Mouse (Mus musculus) heart, embryonic 14.5 days (tissue): ENCODE measurements around the gene Ly6g6f. TPM values are rescaled to one million over a fixed set of nuclear protein-coding genes. Genes with fewer than 3 reads are reported as not detected.

Experiments used
- ATAC-seq: fragments of 200-750 bp; cut with Nextera tagmentation; 2 replicates; pipeline ENCODE4 v1.8.0; 2017; ENCODE audit warnings: low read depth, moderate TSS enrichment; ENCODE audit not compliant: insufficient number of reproducible peaks, insufficient read depth, low FRiP score
- H3K27ac ChIP-seq, 2 experiments: fragments of 200-500 bp in 1 of 2; fragments of 300-500 bp in 1 of 2; sonication (generic) in 1 of 2; replicated peaks in 1 of 2; 2 replicates each; pipeline ENCODE4 v1.5.1; 2012 to 2014; ENCODE audit warnings: low read depth in 2 of 2, low read length in 2 of 2, control low read depth in 1 of 2, mild to moderate bottlenecking in 1 of 2, mixed read lengths in 1 of 2; ENCODE audit not compliant: control insufficient read depth in 1 of 2, insufficient read depth in 1 of 2
- H3K27me3 ChIP-seq: fragments of 300-500 bp; sonication (generic); 2 replicates; pipeline ENCODE4 v1.6.1; 2014; ENCODE audit warnings: mild to moderate bottlenecking, low read length, control low read depth; ENCODE audit not compliant: control insufficient read depth, insufficient read depth
- H3K36me3 ChIP-seq: fragments of 300-500 bp; sonication (generic); 2 replicates; pipeline ENCODE4 v1.6.1; 2014; ENCODE audit warnings: mild to moderate bottlenecking, control low read depth, low read length, mixed read lengths; ENCODE audit not compliant: control insufficient read depth, insufficient read depth
- H3K4me1 ChIP-seq, 2 experiments: fragments of 200-500 bp in 1 of 2; fragments of 300-500 bp in 1 of 2; sonication (generic) in 1 of 2; 2 replicates each; pipeline ENCODE4 v1.6.1; 2012 to 2014; ENCODE audit warnings: low read length in 2 of 2, control low read depth in 1 of 2, mixed read lengths in 1 of 2; ENCODE audit not compliant: control insufficient read depth in 2 of 2, insufficient read depth in 2 of 2
- H3K4me2 ChIP-seq: fragments of 300-500 bp; sonication (generic); 2 replicates; pipeline ENCODE4 v1.6.1; 2014; ENCODE audit warnings: mild to moderate bottlenecking, low read length
- H3K4me3 ChIP-seq, 2 experiments: fragments of 200-500 bp in 1 of 2; fragments of 300-500 bp in 1 of 2; sonication (generic) in 1 of 2; 2 replicates each; pipeline ENCODE4 v1.5.1; 2012 to 2014; ENCODE audit warnings: low read length in 2 of 2, mild to moderate bottlenecking in 2 of 2, control low read depth in 1 of 2, low read depth in 1 of 2, moderate library complexity in 1 of 2; ENCODE audit not compliant: control insufficient read depth in 1 of 2, insufficient read depth in 1 of 2
- H3K9ac ChIP-seq: fragments of 300-500 bp; sonication (generic); 2 replicates; pipeline ENCODE4 v1.6.1; 2014; ENCODE audit warnings: mild to moderate bottlenecking, low read length
- H3K9me3 ChIP-seq: fragments of 300-500 bp; sonication (generic); 2 replicates; pipeline ENCODE4 v1.6.1; 2016; ENCODE audit warnings: low read length, control low read depth; ENCODE audit not compliant: control insufficient read depth
- WGBS: fragments of 180-500 bp; shearing (Covaris S2); extraction: QIAGEN DNeasy Blood & Tissue Kit; methylation state at CpG from one replicate; pipeline ENCODE4 v1.1.7; 2014; 5-methylcytosine and 5-hydroxymethylcytosine counted together
- polyA plus RNA-seq: library from polyadenylated mRNA; unstranded; fragments of >200 nt; fragmentation: Nextera tagmentation; extraction: Ambion mirVana; gene quantifications from 2 replicates; pipeline ENCODE4 v1.2.1, GENCODE M21; 2014

Ly6g6f gene
- polyA plus RNA-seq, 1 experiment from 2014 or later = not detected

- H3K4me1 ChIP-seq = peaks cover 3 to 11% of the 10 kb centered on the region in 2 experiments; a peak in 2 of 4 replicates
- H3K27me3 ChIP-seq = no peaks in the 10 kb centered on the region
- WGBS = 62% methylated on average over 8 of the region's 8 CpGs
- no peak for ATAC-seq
- no peak overlapping the region for H3K4me3 ChIP-seq
- H3K27ac ChIP-seq = no peak overlapping the region
- no peaks in the 10 kb centered on the region for H3K36me3 ChIP-seq
- H3K9me3 ChIP-seq = no peaks in the 10 kb centered on the region
- no peak overlapping the region for H3K4me2 ChIP-seq
- H3K9ac ChIP-seq = no peak overlapping the region
Measured at GRCm38 (mm10) chr17:35032323-35032870, 53.0 kb downstream of the Ly6g6f start.

- ATAC-seq = no peak
Measured at GRCm38 (mm10) chr17:35031880-35032279, 53.5 kb downstream of the Ly6g6f start.

GRCm38 (mm10) chr17:35031272-35031671, 54.1 kb downstream of the Ly6g6f start:
- Histone ChIP-seq H3K27me3 (no peaks in the 10 kb centered on the region), H3K4me2 (no peak overlapping the region), H3K27ac (no peak overlapping the region), H3K9me3 (no peaks in the 10 kb centered on the region), H3K4me1 (peaks cover 6 to 14% of the 10 kb centered on the region in 2 experiments; a peak in 2 of 4 replicates), H3K9ac (no peak overlapping the region), H3K36me3 (no peaks in the 10 kb centered on the region), H3K4me3 (no peak overlapping the region)
- WGBS = 87% methylated on average over 11 of the region's 11 CpGs
- no peak for ATAC-seq

More at GRCm38 (mm10) chr17:35031880-35032279, 53.5 kb downstream of the Ly6g6f start:
- H3K27ac ChIP-seq = no peak overlapping the region
- H3K36me3 ChIP-seq = no peaks in the 10 kb centered on the region
- H3K9me3 ChIP-seq = no peaks in the 10 kb centered on the region
- H3K27me3 ChIP-seq = no peaks in the 10 kb centered on the region
- no peak overlapping the region for H3K9ac ChIP-seq
- WGBS = 77% methylated on average over 7 of the region's 7 CpGs
- H3K4me3 ChIP-seq = no peak overlapping the region
- peaks cover 6 to 14% of the 10 kb centered on the region in 2 experiments; a peak in 2 of 4 replicates for H3K4me1 ChIP-seq
- no peak overlapping the region for H3K4me2 ChIP-seq

Other genes with a start within 250 kb of the Ly6g6f start
- 17.1 and 18.4 TPM in 2 replicates for gene Stk19, start 248.7 kb downstream of the Ly6g6f start, polyA plus RNA-seq
- 26.6 and 33.1 TPM in 2 replicates for gene Dxo, start 248.6 kb downstream of the Ly6g6f start, polyA plus RNA-seq
- gene Skiv2l, start 235.4 kb downstream of the Ly6g6f start, polyA plus RNA-seq = 22.4 and 23.0 TPM in 2 replicates
- gene Nelfe, start 235.2 kb downstream of the Ly6g6f start, polyA plus RNA-seq = 65.7 and 65.8 TPM in 2 replicates
- 1.2 and 2.7 TPM in 2 replicates for gene Cfb, start 223.1 kb downstream of the Ly6g6f start, polyA plus RNA-seq
- 0.38 and 0.53 TPM in 2 replicates for gene Zbtb12, start 206.1 kb downstream of the Ly6g6f start, polyA plus RNA-seq
- not detected in 2 replicates for gene Gm20547, start 203.6 kb downstream of the Ly6g6f start, polyA plus RNA-seq
- 1.0 and 1.2 TPM in 2 replicates for gene C2, start 187.3 kb downstream of the Ly6g6f start, polyA plus RNA-seq
- 31.4 and 35.2 TPM in 2 replicates for gene Ehmt2, start 187.1 kb downstream of the Ly6g6f start, polyA plus RNA-seq
- not detected in 2 replicates for gene Slc44a4, start 171.1 kb downstream of the Ly6g6f start, polyA plus RNA-seq
- gene Neu1, start 154.4 kb downstream of the Ly6g6f start, polyA plus RNA-seq = 13.7 and 14.6 TPM in 2 replicates
- gene Hspa1b, start 126.4 kb downstream of the Ly6g6f start, polyA plus RNA-seq = 0.09 and 0.19 TPM in 2 replicates
- gene Gm20481, start 115.7 kb downstream of the Ly6g6f start, polyA plus RNA-seq = 0.55 TPM in 1 of 2 replicates, not detected in the other
- 2.3 and 2.9 TPM in 2 replicates for gene Hspa1a, start 113.5 kb downstream of the Ly6g6f start, polyA plus RNA-seq
- gene Hspa1l, start 112.9 kb downstream of the Ly6g6f start, polyA plus RNA-seq = 2.2 and 2.7 TPM in 2 replicates
- gene Lsm2, start 103.7 kb downstream of the Ly6g6f start, polyA plus RNA-seq = 132 and 136 TPM in 2 replicates
- gene Vars, start 84.6 kb downstream of the Ly6g6f start, polyA plus RNA-seq = 41.7 and 42.9 TPM in 2 replicates
- gene Vwa7, start 69.0 kb downstream of the Ly6g6f start, polyA plus RNA-seq = 0.28 and 0.42 TPM in 2 replicates
- gene Sapcd1, start 57.6 kb downstream of the Ly6g6f start, polyA plus RNA-seq = 1.5 and 2.2 TPM in 2 replicates
- gene Msh5, start 38.9 kb downstream of the Ly6g6f start, polyA plus RNA-seq = 2.6 and 3.5 TPM in 2 replicates
- gene Clic1, start 35.6 kb downstream of the Ly6g6f start, polyA plus RNA-seq = 108 TPM in 2 replicates
- 186 and 222 TPM in 2 replicates for gene Ddah2, start 26.6 kb downstream of the Ly6g6f start, polyA plus RNA-seq
- not detected in 2 replicates for gene Ly6g6c, start 20.2 kb downstream of the Ly6g6f start, polyA plus RNA-seq
- gene Mpig6b, start 19.4 kb downstream of the Ly6g6f start, polyA plus RNA-seq = 0.54 and 0.73 TPM in 2 replicates
- 0.32 TPM in 1 of 2 replicates, not detected in the other for gene Ly6g6e, start 8.7 kb downstream of the Ly6g6f start, polyA plus RNA-seq
- 1.9 and 2.6 TPM in 2 replicates for gene Ly6g6d, start 7.5 kb downstream of the Ly6g6f start, polyA plus RNA-seq
- 61.9 and 64.5 TPM in 2 replicates for gene Abhd16a, start 3.7 kb upstream of the Ly6g6f start, polyA plus RNA-seq
- 0.59 TPM in 1 of 2 replicates, not detected in the other for gene Ly6g5c, start 22.7 kb upstream of the Ly6g6f start, polyA plus RNA-seq
- gene Ly6g5b, start 29.8 kb upstream of the Ly6g6f start, polyA plus RNA-seq = 0.28 TPM in 1 of 2 replicates, not detected in the other
- gene Gpank1, start 35.8 kb upstream of the Ly6g6f start, polyA plus RNA-seq = 10.0 and 11.4 TPM in 2 replicates
- 219 and 234 TPM in 2 replicates for gene Csnk2b, start 36.4 kb upstream of the Ly6g6f start, polyA plus RNA-seq
- 8.7 and 10.1 TPM in 2 replicates for gene D17H6S53E, start 40.8 kb upstream of the Ly6g6f start, polyA plus RNA-seq
- gene Apom, start 46.4 kb upstream of the Ly6g6f start, polyA plus RNA-seq = 0.34 TPM in 1 of 2 replicates, not detected in the other
- gene Bag6, start 49.6 kb upstream of the Ly6g6f start, polyA plus RNA-seq = 63.3 and 68.6 TPM in 2 replicates
- gene Prrc2a, start 79.3 kb upstream of the Ly6g6f start, polyA plus RNA-seq = 81.9 and 138 TPM in 2 replicates
- 7.4 and 9.4 TPM in 2 replicates for gene Aif1, start 90.5 kb upstream of the Ly6g6f start, polyA plus RNA-seq
- gene Lst1, start 102.8 kb upstream of the Ly6g6f start, polyA plus RNA-seq = 9.5 and 11.2 TPM in 2 replicates
- gene Ltb, start 108.8 kb upstream of the Ly6g6f start, polyA plus RNA-seq = 0.40 and 0.61 TPM in 2 replicates
- not detected in 2 replicates for gene Tnf, start 116.4 kb upstream of the Ly6g6f start, polyA plus RNA-seq
- gene Lta, start 119.7 kb upstream of the Ly6g6f start, polyA plus RNA-seq = not detected in 2 replicates
- gene Gm16181, start 135.2 kb upstream of the Ly6g6f start, polyA plus RNA-seq = 0.69 TPM in 1 of 2 replicates, not detected in the other
- gene Atp6v1g2, start 148.1 kb upstream of the Ly6g6f start, polyA plus RNA-seq = 10.7 and 14.3 TPM in 2 replicates
- 3.1 and 4.2 TPM in 2 replicates for gene Nfkbil1, start 150.2 kb upstream of the Ly6g6f start, polyA plus RNA-seq
- 237 and 246 TPM in 2 replicates for gene Ddx39b, start 156.1 kb upstream of the Ly6g6f start, polyA plus RNA-seq
- gene H2-D1, start 177.1 kb upstream of the Ly6g6f start, polyA plus RNA-seq = 52.4 and 59.8 TPM in 2 replicates
- 0.08 TPM in 1 of 2 replicates, not detected in the other for gene H2-Q1, start 234.8 kb upstream of the Ly6g6f start, polyA plus RNA-seq